Mouse (Mus musculus): Measurements from ENCODE around the gene Chid1.

DNA sequence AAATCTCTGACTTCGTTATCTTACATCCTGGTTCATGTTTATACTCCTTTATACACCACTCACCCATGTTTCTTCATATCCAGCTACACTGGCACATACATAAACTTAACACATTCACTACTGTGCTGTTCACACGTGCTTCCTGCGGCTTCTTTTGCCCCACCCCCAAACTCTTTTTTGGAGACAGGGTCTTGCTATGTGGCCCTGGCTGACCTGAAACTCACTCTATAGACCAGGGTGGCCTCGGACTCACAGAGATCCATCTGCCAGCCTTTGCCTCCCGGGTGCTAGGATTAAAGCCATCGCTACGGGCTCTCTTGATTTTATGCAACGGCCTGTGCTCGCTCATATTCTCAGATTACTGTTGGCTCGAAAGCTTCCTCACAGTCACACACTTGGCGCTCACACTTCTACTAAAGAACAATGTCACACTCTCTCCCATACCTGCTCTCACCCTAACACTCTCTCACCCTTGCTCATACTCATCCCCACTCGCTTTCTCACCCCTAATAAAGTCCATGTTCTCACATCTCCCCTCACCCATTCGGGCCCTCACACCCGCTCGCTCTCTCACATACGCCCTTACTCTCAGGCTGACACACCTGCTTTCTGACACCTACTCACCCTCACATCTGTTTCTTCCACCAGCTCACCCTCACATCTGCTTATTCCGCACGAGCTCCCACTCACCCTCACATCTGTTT, 653 bp downstream of the Chid1 start:
- TF ChIP-seq CTCF (IDR thresholded peaks at IDR 0.05; ENCODE audit: low read depth) = no peak
- no peak for TF ChIP-seq EP300 (IDR thresholded peaks at IDR 0.05; ENCODE audit: low read depth)
